Mouse (Mus musculus) R1 (cell line): ENCODE data around the gene Nampt.

Source experiments
- DNase-seq: peaks from one replicate; pipeline ENCODE4 v3.0.0-alpha.2; 2018; ENCODE audit warnings: low read depth, low spot score

Gene Nampt

GRCm38 (mm10) chr12:32819416-32819815 is at the start of gene Nampt:
Gene Nampt, plus strand, starts transcription at chr12:32819545.
- peak; percentile 66 for DNase-seq

DNA sequence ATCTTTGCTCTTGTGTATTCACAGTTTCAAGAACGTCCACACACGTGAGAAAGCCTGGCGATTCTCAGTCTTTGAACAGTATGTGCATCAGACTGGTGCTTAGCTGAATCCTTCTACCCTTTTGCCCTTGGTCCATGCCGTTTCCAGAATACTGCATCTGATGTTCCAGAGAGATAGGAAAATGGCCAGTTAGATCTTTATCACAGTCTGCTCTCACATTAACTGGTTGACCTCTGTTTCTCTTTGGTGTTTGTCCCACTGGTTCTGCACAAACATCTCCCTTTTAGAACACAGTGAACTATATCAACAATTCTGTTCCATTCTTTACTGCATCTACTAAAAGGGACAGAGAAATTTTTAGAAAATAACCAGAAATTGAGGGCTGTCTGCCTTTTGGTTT is 48.6 kb upstream of the Nampt start:
- no peak for DNase-seq

- DNase-seq: no peak
These were observed 44.8 kb upstream of the Nampt start for GRCm38 (mm10) chr12:32774592-32774991.

DNA sequence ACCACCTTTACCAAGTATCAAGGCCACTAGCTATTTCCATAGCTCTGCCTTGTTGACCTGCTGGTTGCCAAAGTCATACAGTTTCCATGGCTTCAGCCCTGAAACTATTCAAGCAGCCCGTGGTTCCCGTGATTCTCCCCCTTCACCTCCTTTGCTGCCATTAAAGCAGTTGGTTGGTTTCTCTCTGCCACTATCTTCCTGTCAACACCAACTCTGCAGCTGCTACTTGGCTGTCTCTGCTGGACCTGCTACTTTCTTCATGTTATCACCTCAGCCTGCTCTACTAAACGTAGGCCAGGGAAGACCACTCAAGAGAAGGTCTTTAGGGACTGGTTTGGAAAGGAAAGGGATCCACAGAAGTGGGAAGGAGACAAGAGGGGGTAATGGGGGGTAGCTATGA is 30.3 kb upstream of the Nampt start:
- no peak for DNase-seq

DNA sequence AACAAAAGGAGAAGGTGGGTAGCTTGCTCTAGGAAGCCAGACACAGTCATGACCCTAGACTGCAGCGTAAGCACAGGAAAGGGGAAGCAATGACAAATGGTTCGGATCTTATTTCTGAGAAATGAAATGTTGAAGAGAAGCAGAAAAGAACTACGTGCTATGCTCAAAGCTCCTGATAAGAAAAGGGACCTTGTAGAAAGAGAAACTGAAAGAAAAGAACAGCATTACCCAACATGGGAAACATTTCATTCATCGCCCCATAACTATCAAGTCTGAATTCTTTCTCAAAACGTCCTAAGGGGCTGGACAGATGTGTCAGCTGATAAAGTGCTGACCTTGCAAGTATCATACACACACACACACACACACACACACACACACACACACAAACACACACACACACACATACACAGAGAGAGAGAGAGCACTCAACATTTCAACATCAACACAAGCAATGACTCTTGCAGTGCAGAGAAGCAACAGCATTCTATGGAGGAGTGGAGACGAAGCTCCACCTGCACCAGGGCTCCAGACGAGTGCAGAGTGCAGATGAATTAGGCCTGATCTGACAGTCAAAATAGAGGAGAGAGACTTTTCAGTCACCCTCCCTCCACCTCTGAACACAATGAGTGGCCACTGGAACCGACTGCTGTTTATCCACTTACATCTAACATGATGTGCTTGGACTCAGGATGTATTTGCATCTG is 23.4 kb upstream of the Nampt start:
- DNase-seq: no peak

- no peak for DNase-seq
These were observed 21.9 kb upstream of the Nampt start for GRCm38 (mm10) chr12:32797438-32797837.

DNA sequence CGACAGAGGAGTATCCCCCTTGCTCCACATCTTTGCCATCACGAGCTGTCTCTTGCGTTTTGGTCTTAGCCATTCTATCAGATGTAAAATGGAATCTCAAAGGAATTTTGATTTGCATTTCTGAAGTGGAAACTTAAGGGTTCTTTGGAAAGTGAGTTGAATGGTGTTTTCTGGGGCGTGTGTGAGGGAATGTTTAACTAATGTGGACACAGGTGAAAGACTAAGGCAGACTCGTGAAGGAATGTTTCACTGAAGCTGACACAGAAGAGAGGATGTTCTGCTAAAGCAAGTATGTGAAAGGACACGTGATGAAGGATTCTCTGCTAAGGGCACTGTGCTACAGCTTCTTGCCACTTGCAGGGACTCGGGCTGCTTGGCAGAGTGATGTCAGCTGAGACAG is 18.3 kb upstream of the Nampt start:
- DNase-seq: no peak

DNA sequence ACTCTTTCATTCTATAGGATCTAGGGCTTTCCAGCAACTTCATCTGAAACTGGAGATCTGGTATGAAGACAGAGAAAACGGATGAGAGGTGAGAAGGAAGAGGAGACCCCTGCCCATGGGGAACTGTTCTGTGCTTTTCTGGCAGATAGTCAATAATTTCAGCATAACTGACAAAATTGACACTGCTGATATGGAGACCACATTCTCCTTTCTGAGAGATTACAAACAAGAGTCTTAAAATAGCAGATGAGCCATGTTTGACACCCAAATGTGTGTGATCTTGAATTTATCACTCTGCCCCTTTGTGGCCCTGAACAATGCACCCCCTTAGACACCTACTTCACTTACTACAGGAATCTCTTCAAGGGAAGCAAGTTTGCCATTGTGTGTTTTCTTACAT is 13.8 kb upstream of the Nampt start:
- DNase-seq: no peak

DNA sequence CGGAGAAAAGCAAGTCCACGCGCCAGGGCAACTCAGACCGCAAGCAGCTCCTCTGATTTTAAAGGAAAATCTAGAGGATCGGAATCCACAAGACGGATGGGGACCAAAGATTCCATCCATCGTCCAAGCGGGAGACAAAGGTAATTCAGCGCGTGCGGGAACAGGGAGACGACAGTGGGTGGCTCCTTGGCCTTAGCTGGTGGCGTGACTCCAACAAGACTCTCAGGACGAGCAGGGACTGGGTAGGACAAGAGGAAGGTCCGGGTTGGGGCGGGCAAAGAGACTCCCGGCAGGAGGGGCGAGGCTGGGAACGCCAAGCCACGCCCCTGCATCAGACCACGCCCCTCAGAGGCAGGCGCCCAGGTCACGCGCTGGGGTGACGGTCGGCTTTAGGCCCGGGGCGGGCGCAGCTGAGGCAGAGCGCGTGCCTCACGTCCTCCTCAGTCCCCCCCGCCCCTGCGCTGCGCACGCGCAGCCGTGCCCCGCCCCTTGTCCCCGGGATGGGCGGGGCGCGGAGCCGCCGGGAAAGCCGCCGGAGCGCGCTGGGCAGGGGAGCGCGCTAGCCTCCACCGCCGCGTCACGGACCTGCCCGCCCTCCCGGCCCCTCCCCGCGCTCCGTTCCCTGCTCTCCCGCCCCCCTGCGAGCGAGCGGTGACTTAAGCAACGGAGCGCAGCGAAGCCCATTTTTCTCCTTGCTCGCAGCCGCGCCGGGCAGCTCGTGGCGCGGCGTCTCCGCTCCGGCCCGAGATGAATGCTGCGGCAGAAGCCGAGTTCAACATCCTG is 669 bp downstream of the Nampt start:
- DNase-seq: peak; percentile 97

GRCm38 (mm10) chr12:32820688-32821503 is 1.6 kb downstream of the Nampt start:
- peak; percentile 77 for DNase-seq

DNA sequence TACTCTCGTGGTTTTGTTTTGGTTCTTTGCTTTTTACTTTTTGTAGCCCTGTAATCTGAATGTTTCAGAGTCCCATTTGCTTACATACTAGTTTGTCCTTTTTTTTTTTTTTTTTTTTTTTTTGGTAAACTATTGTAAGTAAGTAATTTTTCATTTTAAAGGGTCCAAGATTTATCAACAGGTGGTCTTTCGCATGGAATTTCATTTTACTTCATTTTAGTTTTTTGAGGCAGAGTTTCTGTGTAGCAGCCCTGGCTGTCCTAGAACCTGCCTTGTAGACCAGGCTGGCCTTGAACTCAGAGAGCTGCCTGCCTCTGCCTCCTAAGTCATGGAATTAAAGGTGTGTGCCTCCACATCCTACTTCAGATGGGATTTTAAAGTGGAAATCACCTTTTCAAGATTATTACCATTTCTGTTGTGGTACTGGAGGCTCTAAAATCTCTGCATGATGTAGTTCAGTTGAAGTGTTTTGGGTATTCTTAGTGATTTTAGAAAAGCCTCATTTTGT is 2.2 kb downstream of the Nampt start:
- peak; percentile 17 for DNase-seq

- DNase-seq: no peak
These were observed 2.7 kb downstream of the Nampt start for GRCm38 (mm10) chr12:32822066-32822465.

DNA sequence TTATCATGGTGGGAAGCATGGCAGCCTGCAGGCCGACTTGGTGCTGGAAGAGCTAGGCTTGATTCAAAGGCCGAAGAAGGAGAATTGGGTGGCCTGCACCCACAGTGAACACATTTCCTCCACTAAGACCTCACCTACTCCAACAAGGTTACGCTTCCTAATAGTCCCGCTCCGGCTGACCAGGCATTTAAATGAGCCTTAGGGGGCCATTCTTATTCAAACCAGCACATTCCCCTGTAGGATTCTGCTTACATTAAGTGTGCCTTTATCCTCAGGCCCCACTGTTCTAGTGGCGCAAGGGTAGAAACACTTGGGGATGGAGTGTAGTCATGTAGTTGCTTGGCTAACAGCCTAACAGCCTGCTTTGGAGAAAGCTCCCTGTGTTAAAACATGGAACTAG is 5.2 kb downstream of the Nampt start:
- peak; percentile 96 for DNase-seq

- peak; percentile 80 for DNase-seq
These were observed 7.6 kb downstream of the Nampt start for GRCm38 (mm10) chr12:32826971-32827370.

DNA sequence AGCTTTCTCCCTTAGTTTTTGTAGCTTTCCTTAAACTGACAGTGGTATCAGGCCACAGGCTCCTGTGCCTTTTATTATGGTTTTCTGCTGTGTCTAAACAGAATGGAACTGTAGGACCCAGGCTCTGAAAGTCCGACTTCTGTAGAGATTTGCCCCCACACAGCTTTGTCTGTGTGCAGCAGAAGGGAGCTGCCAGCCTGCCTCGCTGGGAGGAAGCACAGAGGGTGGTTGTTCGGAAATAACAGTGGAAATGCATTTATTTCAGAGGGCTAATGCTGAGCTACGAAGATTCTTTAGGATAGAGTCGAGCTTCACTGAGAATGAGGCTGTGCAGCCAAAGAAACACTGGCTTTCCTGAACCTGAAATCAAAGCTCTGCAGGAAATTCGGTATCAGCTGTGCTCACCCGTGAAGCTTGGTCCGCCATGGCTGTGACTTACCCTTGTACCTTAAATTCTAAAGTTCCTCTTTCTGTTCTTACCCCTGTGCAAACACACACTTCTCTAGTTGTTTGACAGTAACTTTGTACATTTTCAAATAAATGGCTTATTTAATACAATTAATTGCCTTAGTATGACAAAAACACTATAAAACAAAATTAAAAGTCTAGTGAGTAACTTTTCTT is 8.9 kb downstream of the Nampt start:
- DNase-seq: no peak

DNA sequence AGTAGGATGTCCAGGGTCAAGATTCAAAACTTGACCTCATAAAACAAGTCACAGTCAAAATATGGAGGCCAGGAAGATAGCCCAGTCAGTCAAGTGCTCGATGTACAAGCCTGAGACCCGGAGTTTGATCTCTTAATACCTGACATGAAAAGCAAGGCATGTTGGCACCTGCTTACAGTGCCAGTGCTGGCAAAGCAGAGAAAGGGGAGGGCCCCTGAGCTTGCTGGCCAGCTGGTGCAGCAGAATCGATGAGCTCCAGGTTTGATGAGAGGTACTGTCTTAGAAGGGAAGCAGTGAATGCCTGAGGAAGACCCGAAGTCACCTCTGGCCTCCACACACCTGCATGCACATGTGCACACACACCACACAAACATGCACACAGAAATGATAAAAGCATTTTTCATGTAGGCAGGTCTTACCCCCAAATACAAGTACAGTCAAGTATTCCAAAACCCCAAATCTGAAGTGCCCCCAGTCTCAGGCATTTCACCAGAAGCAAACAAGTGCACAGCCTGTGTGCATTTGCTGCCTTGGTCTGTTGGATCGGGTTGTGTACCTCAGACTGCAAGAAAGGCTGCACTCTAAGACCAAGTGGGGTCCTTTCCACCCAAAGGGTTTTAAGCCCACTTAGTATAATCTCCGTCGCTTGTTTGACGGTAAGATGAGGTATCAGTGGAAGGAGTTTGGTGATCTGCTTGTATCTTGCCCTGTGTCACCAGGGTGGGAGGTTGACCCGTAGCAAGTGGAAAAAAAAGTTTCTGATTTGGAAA is 10.2 kb downstream of the Nampt start:
- DNase-seq: no peak

DNA sequence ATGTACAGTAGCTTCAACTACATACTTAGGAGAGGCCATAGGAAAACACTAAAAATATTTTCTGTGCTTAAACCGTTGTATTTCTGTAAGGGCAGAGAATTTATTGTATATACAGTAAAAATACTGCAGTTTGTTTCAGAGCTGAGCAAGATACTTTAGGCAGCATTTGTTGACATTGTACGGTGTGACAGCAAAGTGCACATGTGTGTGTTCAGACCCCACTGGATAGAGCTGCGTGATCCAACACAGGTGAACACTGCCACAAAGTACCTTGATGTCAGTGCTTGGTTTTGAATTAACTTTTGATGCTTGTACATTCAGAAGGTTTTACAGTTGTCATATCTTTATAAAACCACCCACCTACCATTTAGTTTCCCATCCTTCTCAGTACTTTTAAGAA is 12.7 kb downstream of the Nampt start:
- no peak for DNase-seq

DNA sequence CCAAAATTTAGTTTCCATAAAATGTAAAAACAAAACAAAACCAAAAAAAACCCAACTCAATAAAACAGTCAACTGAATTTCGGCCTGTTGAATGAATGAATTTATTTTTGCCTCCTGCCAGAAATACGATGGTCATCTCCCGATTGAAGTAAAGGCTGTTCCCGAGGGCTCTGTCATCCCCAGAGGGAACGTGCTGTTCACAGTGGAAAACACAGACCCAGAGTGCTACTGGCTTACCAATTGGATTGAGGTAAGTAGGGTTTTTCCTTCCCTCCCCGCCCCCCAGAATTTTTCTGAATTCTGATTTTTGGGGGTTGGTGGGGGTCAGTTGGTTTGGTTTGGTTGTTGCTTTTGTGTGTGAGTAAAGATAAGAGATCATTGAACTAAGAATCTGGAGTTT is 15.4 kb downstream of the Nampt start:
- DNase-seq: no peak

DNA sequence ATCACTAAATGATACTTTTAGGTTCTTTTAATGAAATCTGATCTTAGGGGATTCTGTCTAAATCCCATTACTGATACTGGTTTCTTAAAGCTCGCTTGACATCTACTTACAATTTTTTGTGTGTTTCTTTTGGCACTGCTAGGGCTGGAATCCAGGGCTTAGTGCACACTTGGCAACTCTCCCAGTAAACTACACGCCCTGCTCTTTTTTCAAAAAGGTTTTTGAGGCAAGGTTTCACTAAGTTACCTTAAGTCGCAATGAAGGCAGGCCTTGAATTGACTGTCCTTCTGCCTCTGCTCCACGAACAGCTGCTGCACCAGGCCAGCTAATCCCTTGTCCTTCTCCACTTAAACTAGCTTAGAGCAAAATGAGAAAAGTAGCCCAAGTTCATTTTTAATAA is 15.9 kb downstream of the Nampt start:
- DNase-seq: no peak

GRCm38 (mm10) chr12:32838406-32838805 is 19.1 kb downstream of the Nampt start:
- peak; percentile 48 for DNase-seq

GRCm38 (mm10) chr12:32838954-32839353 is 19.6 kb downstream of the Nampt start:
- DNase-seq: no peak
